Mouse (Mus musculus) left cerebral cortex, adult 8-10 months (tissue): Measurements from ENCODE around the gene Ino80. TPM values are rescaled to one million over a fixed set of nuclear protein-coding genes. Genes with fewer than 3 reads are reported as not detected.

Source experiments
- DNase-seq, 2 experiments: peaks; one replicate each; pipeline ENCODE4 v3.0.0; 2022; ENCODE audit warnings: low spot score in 2 of 2
- total RNA-seq, 4 experiments: library from RNA; stranded (reverse); gene quantifications; 2 replicates each; pipeline ENCODE4 v1.2.4; 2022

Ino80 gene
- total RNA-seq, 4 experiments from 2014 or later = 21.1 to 24.9 (median 23.3) TPM

DNA sequence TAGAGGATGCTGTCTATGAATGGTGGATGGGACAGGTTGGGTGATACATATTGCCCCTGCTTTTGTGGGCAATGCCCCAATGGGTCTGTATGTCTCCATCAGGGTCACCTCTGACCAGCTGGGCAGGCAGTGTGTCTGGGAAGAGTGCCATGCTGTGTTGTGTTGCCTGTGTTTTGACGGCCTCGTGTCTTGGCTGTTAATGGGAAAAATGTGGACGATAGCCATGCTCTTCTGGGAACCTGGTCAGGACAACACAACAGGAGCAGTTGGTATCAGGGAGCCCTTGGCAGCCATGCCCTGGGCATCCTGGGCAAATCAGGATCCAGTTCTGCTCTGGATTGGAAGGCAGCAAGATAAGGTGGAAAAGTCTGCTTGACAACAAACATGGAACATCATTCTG is 122.4 kb downstream of the Ino80 start:
- no peak for DNase-seq

DNA sequence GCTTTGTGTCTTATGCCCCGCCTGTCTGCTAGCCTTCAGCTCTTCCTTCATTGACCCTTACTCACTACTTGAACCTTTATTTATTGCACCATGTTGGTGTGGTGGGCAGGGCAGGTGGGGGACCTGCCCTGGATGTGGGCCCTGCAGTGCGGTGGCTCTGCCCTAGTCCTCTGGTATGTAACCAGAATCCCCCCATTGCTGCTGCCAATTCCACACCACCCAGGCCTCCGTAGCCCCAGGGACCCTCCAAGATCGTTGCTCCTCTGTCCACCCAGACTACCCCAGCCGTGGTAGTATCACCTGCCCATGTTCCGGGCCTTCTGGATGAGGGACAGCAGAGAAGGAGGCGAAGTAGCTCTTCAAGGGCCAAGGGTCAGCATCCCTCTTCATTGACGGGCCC is 123.8 kb downstream of the Ino80 start:
- DNase-seq = no peak

DNA sequence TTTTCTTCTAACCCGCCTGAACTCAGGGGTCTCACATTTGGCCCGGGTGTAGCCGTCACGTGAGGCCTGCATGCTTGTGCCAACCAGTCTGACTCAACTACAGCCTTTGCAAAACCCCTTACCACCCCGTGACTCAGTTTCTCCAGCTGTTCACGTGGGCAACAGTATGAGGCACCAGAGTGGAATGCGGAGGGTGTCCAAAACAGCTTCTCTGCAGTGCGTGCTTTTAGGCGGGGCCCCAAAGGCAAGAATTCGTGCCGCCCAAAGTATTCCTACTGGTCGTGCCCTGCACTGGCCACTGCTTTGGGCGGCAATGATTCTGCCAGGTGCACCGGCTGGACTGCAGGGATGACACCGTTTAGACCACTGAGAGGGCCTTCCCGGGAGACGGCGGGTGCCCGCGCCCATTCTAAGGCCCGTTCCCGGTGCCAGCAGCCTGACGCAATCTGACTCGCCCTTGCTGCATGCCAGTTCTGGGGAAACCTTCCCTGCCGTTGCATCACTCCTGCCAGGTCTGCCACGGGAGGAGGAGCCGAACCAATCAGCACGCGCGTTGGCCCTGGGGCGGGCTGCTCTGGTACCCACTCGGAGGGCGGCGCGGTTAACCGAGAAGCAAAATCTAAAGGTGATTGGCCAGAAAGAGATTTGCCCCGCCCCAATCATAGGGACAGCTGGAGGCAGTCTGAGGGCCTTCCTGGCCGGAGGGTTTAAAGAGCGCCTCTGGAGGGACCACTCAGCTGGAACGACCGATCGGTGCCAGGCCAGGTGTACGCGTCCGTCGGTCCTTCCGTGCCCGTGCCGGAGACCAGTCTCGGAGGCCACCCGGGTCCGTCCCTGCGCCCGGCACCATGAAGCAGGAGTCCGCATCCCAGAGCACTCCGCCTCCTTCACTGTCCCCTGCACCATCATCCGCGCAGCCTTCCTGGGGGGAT is 126.7 kb downstream of the Ino80 start, which contains the start of gene Chac1:
Chac1 (plus strand) TSS at position 675 of the 932 bp plus-strand sequence.
- DNase-seq = peak; percentile 85 to 96

DNA sequence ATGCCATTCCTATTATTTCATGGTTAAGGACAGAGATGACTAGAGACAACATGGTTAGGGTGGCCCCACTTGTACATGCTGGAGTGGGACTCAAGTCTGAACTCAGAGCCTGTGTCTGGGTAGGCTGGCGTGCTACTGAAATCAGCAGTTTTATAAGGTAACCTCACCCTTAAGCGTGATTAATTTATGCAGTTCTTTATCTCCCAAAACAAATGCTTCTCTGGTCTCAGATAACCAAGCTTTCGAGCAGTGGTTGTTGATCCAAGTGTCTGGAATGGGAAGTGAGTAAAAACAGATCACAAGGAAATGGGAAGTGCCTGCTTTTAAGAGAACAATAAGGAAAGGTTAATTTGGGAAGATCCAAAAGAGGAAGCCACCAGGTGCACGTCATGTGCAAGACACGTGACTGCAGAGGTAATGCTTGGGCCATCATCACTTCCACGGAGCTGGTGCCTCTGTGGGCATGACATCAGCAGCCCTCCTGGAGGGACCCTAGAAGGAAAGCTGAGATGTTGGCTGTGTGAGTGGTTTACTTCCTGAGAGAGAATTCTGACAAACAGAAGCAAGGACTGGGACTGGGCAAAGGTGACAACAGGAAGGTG is 132.8 kb downstream of the Ino80 start:
- DNase-seq = no peak

DNA sequence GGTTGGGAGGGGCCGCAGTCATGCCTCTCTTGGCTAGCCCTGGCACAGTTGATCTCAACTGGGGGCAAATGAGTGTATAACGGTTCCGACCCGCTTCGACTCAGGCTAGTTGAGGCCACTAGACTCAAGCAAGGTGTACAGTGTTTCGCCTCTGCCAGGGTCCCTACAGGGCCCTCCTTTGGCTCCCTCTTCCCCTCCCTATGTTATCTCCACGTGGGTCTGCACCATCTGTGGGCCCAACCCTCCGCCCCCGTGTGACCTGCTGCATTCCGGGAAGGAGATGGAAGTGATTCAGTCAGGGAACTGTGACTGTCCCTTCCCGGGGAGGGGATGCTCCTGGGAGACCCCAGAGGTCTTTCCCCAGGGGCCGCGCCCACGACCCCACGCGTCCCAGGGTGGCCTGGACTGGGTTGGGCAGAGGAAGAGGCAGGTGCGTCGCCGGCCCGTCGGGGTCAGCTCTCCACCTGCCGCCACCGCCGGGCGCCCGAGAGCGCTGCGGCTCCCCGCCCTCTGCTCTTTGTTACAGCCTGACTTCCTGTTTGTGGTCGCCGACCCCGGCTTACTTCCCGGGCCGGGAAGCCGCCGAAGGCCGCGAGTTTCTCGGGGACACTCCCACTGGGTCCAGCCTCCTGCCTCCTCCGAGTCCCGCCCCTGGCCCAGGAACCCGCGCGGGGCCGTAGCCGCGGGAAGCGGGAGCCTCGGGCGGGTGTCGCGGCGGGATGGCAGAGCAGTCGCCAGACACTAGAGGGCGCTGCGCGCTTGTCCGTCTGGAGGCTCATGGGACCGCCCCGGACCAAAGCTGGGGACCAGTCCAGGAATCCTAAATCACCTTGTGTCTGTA is 139.8 kb downstream of the Ino80 start:
- peak; percentile 46 to 61 for DNase-seq

DNA sequence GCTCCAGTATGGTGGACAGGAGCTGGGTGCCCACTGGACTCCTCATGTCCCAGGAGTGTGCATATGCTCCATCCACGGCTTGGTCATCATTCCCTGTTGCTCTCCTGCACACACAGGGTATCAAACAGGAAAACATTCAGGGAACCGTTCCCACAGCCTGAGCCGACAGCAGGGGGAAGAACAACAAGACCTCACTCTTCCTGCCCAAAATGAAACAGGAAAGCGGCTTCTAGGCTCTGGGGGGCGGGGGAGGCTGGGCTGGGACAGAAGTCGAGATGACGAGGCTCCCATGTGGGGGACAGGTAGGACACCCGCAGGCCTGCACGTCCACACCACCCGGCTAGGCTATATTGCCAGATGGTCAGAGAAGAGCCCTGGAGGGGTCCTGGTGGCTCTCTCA is 141.0 kb downstream of the Ino80 start:
- DNase-seq = no peak

DNA sequence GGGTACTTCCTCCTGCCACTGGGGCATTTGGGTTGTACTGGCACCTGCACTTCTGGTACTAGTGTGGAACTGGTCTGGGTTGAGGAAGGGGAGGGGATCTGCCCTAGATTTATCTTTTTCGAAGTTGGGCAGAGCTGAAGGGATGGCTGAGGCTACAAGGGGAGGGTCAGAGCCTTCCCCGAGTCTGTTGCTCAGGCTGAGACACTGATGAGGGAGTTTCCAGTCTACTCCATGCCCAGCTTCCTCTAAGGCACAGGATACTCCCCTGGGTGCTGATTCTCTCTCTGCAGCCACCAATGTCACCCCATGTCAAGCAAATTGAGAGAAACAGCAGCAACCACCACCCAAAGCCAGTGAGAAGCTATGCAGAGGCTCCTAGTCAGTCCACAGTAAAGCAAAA is 141.5 kb downstream of the Ino80 start:
- no peak for DNase-seq

DNA sequence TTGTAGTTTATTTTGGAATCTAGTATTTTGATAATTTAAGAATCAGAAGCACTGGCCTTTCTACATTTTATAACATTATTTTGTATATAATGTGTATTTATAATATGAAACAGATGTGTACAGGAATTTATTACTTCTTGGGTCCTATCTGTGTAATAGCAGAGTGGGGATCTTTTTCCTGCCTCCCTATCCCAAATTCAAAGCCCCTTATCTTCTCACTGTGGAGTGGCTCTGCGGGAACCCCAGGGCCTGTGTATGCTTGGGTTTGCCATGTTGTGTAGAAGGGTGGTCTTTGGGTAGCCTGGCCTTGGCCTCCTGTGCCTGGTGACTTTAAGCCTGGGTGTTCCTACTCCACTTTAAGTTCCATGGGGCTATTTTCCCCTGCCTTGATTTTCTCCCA is 142.0 kb downstream of the Ino80 start:
- DNase-seq = no peak

DNA sequence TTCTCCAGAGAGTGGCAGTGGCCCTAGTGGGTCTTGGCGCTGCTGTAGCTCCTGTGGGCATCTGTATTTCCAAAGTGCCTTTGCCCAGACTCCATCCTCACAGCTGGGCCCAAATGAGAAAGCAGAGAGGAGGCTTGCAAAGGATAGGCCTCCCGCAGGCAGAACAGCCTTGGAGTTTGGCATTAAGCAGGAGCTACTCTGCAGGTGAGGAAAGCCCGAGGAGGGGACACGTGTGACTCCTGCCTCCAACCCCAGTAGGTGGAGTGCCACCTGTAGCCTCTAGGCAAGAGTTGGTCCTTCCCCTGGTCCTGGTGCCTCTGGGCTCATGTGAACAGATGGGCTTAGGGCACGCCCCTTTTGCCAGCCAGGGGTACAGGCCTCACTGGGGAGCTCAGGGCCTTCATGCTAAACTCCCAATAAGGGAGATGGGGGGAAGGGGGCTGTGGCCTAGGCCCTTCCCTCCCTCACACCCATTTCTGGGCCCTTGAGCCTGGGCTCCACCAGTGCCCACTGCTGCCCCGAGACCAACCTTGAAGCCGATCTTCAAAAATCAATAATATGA is 142.4 kb downstream of the Ino80 start:
- no peak for DNase-seq

DNA sequence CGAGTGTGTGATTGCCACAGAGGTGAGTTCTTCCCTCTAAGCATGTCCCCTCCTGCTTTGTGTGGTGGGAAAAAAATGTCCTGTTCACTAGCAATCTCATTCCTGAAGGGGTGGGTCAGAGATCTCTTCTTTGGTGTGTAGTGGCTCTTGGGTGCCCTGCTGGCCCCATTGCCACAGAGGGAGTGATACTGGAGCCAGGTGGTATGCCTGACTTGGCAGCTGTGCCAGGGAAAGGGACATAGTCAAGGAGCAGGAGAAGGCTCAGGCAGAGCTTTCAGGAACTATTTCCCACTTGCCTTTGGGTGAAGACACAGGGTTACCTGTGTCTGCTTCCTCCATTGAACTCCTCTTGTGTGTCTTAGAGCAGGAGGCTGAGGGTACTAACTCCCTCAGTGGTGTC is 143.4 kb downstream of the Ino80 start:
- no peak for DNase-seq

DNA sequence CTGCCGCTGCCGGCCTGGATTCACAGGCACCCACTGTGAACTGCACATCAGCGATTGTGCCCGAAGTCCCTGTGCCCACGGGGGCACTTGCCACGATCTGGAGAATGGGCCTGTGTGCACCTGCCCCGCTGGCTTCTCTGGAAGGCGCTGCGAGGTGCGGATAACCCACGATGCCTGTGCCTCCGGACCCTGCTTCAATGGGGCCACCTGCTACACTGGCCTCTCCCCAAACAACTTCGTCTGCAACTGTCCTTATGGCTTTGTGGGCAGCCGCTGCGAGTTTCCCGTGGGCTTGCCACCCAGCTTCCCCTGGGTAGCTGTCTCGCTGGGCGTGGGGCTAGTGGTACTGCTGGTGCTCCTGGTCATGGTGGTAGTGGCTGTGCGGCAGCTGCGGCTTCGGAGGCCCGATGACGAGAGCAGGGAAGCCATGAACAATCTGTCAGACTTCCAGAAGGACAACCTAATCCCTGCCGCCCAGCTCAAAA is 145.3 kb downstream of the Ino80 start:
- DNase-seq = no peak

DNA sequence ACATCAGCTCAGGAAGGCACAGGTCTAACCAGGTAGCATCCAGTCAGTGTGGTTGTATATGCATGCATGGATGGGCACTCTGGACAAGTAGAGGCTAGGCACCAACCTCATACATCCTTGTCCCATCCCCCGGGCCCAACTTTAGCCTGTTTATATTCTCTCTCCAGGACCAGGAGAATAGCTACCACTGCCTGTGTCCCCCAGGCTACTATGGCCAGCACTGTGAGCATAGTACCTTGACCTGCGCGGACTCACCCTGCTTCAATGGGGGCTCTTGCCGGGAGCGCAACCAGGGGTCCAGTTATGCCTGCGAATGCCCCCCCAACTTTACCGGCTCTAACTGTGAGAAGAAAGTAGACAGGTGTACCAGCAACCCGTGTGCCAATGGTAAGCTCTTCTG is 146.7 kb downstream of the Ino80 start:
- DNase-seq = no peak

DNA sequence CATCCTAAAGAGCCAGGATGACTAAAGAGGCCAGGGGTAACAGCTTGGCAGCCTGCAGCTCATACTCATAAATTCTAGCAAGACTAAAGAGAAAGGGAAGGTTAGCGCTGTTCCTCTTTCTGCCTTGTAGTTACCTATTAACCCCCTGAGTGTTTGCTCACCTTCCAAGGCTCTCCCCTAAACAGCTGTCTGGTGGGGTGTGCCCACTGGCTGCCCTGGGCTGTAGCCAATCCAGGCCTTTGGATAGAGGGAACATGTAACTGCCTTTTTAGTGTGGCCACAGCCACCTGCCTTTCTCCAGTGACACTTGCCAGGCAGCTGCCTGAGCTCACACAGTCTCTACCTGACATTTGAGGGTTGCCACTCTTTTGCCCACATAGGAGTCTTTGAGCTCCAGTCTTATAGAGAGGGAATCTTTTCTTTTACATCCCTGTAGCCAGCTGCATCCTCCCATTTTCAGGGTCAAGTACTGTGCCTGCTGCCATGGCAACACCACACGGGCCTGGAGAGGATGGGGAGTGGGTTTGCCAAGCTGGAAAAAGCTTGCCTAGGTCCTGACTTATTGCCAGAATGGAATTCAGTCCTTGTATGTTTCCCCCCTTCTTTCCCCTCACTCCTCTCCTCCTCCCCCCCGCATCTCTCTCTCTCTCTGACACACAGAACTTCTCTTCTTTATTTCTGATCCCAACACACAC is 148.2 kb downstream of the Ino80 start:
- no peak for DNase-seq

DNA sequence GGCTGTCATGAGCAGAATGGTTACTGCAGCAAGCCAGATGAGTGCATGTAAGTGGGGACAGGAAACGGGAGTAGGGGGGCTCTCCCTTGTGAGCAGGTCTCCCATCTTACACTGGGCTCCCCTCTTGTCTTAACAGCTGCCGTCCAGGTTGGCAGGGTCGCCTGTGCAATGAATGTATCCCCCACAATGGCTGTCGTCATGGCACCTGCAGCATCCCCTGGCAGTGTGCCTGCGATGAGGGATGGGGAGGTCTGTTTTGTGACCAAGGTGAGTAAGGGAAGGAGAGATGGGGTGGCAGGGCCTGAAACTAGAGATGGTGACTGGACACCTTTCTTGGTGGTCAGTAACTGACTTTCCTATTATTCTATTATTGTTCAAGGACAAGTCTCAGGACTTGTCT is 148.9 kb downstream of the Ino80 start:
- no peak for DNase-seq

DNA sequence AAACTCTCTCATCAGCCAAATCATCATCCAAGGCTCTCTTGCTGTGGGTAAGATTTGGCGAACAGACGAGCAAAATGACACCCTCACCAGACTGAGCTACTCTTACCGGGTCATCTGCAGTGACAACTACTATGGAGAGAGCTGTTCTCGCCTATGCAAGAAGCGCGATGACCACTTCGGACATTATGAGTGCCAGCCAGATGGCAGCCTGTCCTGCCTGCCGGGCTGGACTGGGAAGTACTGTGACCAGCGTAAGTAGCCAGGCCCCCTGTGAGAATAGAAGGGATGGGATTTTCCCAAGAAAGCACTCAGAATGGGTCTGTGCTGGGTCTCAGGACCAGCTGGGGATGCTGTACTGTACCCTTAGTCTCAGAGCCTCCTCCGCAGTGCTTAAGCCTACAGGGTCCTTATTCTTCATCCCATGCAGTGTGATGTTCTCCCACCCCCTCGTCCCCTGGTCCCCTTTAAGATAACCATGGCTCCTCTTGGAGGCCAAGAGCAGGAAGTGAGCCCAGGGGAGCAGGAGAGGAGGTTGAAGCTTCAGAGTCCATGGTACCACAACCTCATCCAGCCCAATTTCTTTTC is 149.5 kb downstream of the Ino80 start:
- no peak for DNase-seq

DNA sequence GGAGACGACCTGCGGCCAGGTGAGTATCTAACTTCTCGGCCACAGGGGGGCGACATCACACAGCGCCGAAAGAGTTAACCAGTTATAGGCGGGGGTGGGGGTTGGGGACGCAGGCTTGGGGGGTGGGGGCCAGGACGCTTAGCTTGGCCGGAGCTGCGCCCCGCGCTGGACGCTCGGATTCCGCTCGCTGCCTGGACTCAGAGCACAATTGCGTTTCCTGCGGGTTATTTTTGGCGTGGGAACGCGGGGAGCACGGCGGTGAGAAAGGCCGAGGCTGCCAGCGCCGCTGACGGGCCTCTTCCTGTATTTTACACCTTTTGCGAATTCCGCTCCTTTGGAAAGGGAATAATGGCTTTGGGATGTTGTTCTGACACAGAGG is 150.4 kb downstream of the Ino80 start:
- DNase-seq = no peak

DNA sequence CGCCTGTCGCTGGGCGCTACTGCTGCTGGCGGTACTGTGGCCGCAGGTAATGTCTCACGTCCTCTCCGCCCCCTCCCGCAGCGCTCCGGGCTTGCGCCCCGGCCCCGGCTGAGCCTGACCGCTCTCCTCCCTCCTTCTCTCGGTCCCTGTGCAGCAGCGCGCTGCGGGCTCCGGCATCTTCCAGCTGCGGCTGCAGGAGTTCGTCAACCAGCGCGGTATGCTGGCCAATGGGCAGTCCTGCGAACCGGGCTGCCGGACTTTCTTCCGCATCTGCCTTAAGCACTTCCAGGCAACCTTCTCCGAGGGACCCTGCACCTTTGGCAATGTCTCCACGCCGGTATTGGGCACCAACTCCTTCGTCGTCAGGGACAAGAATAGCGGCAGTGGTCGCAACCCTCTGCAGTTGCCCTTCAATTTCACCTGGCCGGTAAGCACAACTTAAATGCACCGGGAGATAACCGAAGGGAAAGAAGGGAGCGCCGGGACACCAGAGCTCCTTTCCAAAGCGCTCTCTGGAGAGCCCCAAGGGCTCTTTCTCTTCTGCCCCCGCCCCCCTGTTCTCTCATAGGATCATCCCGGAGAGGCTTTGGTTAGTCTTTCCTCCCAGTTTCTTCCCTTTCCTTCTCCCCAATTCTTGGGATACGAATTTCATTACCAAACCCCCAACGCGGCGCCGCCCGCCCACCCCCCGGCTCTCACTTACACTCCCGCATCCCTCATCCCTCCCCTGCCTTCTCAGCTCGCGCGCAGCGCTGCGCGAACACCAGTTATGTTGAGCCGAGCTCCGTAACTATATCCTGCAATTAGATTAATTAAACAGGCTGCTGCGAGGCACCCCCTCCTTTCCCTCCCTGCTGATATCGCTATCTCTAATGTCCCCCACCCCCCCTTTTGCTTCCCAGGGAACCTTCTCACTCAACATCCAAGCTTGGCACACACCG is 151.1 kb downstream of the Ino80 start:
- no peak for DNase-seq

DNA sequence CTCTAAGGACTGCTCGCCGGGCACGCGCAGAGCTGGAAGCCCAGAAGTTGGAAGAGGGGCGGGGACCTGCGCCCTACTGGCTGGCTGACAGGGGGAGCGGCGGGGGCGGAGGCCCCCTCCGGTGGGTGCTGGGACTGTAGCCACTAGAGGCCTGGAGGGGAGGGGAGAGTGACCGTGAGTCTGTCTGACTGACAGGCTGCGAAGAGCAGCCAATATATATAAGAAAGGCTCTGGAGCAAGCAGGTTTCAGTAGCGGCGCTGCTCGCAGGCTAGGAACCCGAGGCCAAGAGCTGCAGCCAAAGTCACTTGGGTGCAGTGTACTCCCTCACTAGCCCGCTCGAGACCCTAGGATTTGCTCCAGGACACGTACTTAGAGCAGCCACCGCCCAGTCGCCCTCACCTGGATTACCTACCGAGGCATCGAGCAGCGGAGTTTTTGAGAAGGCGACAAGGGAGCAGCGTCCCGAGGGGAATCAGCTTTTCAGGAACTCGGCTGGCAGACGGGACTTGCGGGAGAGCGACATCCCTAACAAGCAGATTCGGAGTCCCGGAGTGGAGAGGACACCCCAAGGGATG is 151.8 kb downstream of the Ino80 start, which contains the start of gene Dll4:
Dll4 (plus strand) TSS at position 217 of the 576 bp plus-strand sequence.
- no peak for DNase-seq
